Mouse (Mus musculus) small intestine, adult 2 months (tissue): ENCODE measurements around the gene Srd5a3. TPM values are rescaled to one million over a fixed set of nuclear protein-coding genes. Genes with fewer than 3 reads are reported as not detected.

Source experiments
- H3K27ac ChIP-seq: fragments of 200-500 bp; 2 replicates; pipeline ENCODE4 v1.5.1; 2012; ENCODE audit warnings: low read depth, low read length, control low read depth, inconsistent platforms; ENCODE audit not compliant: insufficient read depth
- H3K27me3 ChIP-seq: fragments of 200-500 bp; 2 replicates; pipeline ENCODE4 v1.6.1; 2012; ENCODE audit warnings: mild to moderate bottlenecking, moderate library complexity, low read length, inconsistent platforms; ENCODE audit not compliant: control insufficient read depth, insufficient read depth
- H3K36me3 ChIP-seq: fragments of 200-500 bp; 2 replicates; pipeline ENCODE4 v1.6.1; 2012; ENCODE audit warnings: mild to moderate bottlenecking, low read length, control low read depth, inconsistent platforms; ENCODE audit not compliant: control insufficient read depth, insufficient read depth
- H3K4me1 ChIP-seq: fragments of 200-500 bp; 2 replicates; pipeline ENCODE4 v1.6.1; 2012; ENCODE audit warnings: low read length, inconsistent platforms, mixed read lengths; ENCODE audit not compliant: control insufficient read depth, insufficient read depth, insufficient read length
- H3K4me3 ChIP-seq: fragments of 200-500 bp; 2 replicates; pipeline ENCODE4 v1.5.1; 2012; ENCODE audit warnings: low read depth, mild to moderate bottlenecking, control low read depth, inconsistent platforms, low read length, moderate library complexity
- CTCF ChIP-seq: fragments of 200-500 bp; IDR thresholded peaks from 2 replicates; pipeline ENCODE4 v1.5.1; 2012; ENCODE audit warnings: low read depth, mild to moderate bottlenecking, control low read depth, inconsistent platforms, low read length, moderate library complexity, mixed read lengths; ENCODE audit not compliant: insufficient replicate concordance, insufficient read length; ENCODE audit errors: extremely low read depth
- POLR2A ChIP-seq: fragments of 200-500 bp; IDR thresholded peaks from 2 replicates; pipeline ENCODE4 v1.6.1; 2012; ENCODE audit warnings: low read depth, mild to moderate bottlenecking, control low read depth, inconsistent platforms, low read length, moderate library complexity
- WGBS: fragments of 180-500 bp; shearing (Covaris S2); methylation state at CpG from one replicate; pipeline ENCODE4 v1.1.7; 2018; 5-methylcytosine and 5-hydroxymethylcytosine counted together
- polyA plus RNA-seq: library from polyadenylated mRNA; depleted of rRNA; stranded (reverse); fragments of >200 nt; gene quantifications from 2 replicates; pipeline ENCODE4 v1.2.3, GENCODE M21; 2012

The Srd5a3 gene
- polyA plus RNA-seq, 1 experiment: 159 TPM

DNA sequence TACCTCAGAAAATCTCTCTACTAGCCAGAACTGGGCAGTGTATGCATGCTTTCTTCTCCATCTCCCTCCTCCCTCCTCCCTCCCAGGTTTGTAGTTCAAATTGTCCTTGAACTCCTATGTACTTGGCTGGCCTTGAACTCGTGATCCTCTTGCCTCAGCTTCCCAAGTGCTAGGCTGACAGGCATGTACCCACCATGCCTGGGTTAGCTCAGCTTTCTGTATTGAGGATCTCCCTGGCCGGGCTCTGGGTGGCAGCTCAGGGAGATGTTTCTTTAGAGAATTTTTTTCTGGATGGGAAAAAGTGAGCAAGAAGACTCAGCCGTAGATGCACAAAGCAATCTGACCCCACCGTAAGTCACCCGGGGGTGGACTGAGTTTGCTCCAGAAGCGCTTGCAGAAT lies 12.9 kb downstream of the Srd5a3 start:
- Histone ChIP-seq H3K4me3 (no peak overlapping the region), H3K4me1 (peaks cover 3% of the 10 kb centered on the region; the same call in 1 of the 2 replicates), H3K36me3 (peaks cover 10% of the 10 kb centered on the region), H3K27ac (no peak overlapping the region), H3K27me3 (no peaks in the 10 kb centered on the region)
- 93% methylated on average over 6 of the region's 6 CpGs for WGBS
- TF ChIP-seq POLR2A (no peak), CTCF (no peak)

DNA sequence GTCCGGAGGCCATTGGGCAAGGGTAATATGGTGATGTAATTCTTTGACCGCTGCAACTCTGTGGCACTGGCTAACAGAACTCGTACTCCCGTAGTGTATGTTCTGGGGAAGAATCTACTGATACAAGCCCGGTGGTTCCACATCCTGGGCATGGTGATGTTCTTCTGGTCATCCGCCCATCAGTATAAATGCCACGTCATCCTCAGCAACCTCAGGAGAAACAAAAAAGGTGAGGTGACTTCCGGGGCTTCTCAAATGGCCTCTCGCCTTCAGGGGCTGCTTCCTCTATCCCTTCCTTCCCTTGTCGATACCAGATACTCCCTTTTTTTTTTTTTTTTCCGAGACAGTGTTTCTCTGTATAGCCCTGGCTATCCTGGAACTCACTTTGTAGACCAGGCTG lies 13.4 kb downstream of the Srd5a3 start:
- Histone ChIP-seq H3K4me3 (no peak overlapping the region), H3K4me1 (peaks cover 3% of the 10 kb centered on the region; the same call in 1 of the 2 replicates), H3K36me3 (peaks cover 10% of the 10 kb centered on the region), H3K27me3 (no peaks in the 10 kb centered on the region), H3K27ac (no peak overlapping the region)
- 96% methylated on average over 11 of the region's 11 CpGs for WGBS
- TF ChIP-seq POLR2A (no peak), CTCF (no peak)

DNA sequence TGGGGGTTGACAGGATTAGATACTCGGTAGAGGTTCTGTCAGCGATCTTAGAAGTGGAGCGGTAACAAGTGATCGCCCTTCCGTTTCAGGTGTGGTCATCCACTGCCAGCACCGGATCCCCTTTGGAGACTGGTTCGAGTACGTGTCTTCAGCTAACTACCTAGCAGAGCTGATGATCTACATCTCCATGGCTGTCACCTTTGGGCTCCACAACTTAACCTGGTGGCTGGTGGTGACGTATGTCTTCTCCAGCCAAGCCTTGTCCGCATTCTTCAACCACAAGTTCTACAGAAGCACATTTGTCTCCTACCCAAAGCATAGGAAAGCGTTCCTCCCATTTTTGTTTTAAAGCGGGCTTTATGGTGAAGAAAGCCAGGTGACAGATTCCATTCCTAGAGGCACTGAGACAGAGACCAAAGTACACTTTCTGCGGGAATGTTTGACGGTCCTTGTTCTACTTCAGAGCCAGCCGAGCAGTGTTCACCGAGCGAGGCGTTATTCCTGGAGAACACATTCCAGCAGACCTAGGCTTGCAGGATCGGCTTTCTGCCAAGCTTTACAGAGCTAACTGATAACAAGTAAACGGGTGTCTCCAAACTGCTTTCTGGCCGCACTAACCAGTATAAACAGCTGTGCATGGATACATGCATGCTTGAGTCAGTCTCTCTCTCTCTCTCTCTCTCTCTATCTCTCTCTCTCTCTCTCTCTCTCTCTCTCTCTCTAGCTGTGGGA lies 14.5 kb downstream of the Srd5a3 start:
- Histone ChIP-seq H3K36me3 (peaks cover 10% of the 10 kb centered on the region), H3K27me3 (no peaks in the 10 kb centered on the region), H3K4me1 (peaks cover 3% of the 10 kb centered on the region; the same call in 1 of the 2 replicates), H3K4me3 (no peak overlapping the region), H3K27ac (no peak overlapping the region)
- no peak for TF ChIP-seq POLR2A
- no peak for TF ChIP-seq CTCF
- WGBS: 48% methylated on average over 21 of the region's 21 CpGs

DNA sequence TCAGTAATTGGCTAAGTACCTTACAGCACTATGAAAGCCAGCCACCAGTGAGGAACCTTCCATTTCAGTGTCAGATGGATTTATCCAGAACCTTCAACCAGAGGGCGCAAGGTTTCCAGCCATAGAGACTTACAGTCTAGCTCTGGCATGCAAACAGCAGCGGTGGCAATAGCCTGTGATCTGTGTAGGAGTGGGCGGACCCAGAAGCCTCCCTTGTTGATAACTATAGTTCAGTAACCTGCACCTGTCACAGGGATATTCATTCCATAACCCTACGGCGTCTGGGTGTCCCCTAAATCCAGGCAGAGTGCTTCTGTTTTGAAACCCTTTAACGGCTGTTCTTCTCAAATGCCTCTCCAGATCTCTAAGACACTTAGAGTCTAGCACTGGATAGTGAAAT lies 19.5 kb downstream of the Srd5a3 start:
- Histone ChIP-seq H3K4me1 (peaks cover under 1% of the 10 kb centered on the region; the same call in 1 of the 2 replicates), H3K36me3 (peaks cover 2% of the 10 kb centered on the region; the same call in 1 of the 2 replicates), H3K27ac (no peak overlapping the region), H3K27me3 (no peaks in the 10 kb centered on the region), H3K4me3 (no peak overlapping the region)
- 22% methylated on average over 6 of the region's 6 CpGs for WGBS
- TF ChIP-seq CTCF: peak; percentile 25; the same call in 1 of the 2 replicates
- TF ChIP-seq POLR2A: no peak

DNA sequence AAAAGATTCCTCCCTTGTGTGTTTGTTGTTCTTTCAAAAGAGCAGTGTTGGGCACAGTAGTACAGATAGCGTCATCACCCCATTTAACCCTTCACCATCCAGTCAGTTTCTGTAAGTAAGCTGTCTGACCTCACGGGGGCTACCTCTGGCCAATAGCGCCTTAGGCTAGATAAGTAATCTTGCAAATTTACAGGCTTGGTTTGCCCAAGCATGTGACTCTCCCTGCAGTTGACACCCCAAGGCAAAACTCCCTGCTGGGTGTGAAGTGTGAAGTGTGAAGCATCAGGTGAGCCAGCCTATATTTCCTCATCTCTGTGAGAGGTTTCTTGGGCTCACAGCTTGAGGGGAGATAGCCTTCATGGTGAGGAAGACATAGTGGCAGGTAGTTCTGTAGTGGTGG lies 20.0 kb downstream of the Srd5a3 start:
- H3K4me1 ChIP-seq: no peaks in the 10 kb centered on the region
- H3K4me3 ChIP-seq: no peak overlapping the region
- H3K27me3 ChIP-seq: no peaks in the 10 kb centered on the region
- TF ChIP-seq CTCF (no peak), POLR2A (no peak)
- WGBS: 50% methylated on average over 3 of the region's 3 CpGs
- H3K36me3 ChIP-seq: peaks cover 2% of the 10 kb centered on the region; the same call in 1 of the 2 replicates
- H3K27ac ChIP-seq: no peak overlapping the region

DNA sequence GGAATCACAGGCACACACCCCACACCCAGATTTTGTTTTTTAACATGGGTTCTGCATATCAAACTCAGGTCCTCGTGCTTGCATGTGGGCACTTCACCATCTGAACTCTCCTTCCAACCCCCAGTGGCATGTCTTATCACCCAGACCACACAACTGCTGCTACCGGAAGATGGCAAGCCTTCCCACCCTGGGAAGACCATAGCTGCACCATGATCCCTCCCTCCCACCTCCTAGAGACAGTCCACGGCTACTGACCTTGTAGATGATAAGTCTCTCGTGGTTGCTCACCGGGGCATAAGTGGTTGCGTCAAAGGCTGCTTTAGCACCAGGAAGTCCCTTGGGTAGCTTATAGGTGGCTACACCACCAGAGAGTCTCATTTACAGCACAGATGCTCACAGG lies 21.4 kb downstream of the Srd5a3 start:
- no peaks in the 10 kb centered on the region for H3K4me1 ChIP-seq
- no peak for TF ChIP-seq POLR2A
- TF ChIP-seq CTCF: no peak
- no peak overlapping the region for H3K4me3 ChIP-seq
- H3K36me3 ChIP-seq: no peaks in the 10 kb centered on the region
- no peak overlapping the region for H3K27ac ChIP-seq
- WGBS: 87% methylated on average over 6 of the region's 6 CpGs
- no peaks in the 10 kb centered on the region for H3K27me3 ChIP-seq

DNA sequence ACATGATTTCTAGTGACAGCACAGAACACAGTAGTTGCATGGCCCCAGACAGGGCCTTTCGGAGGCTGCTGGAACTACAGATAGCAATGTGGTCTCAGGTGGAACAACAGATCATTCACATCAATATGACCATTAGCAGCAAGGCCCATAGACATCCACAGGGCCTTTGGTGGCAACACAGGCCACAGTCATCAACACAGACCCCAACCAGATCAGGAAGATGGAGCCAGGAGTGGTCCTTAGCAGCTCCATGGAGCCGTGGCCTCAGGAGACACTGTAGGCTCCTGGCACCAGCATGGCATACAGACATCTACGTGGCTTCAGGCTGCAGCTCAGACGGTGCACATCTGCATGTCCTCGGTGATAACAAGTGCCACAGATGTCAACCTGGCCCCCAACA lies 22.9 kb downstream of the Srd5a3 start:
- Histone ChIP-seq H3K27ac (no peak overlapping the region), H3K4me1 (no peaks in the 10 kb centered on the region), H3K36me3 (no peaks in the 10 kb centered on the region), H3K4me3 (no peak overlapping the region), H3K27me3 (no peaks in the 10 kb centered on the region)
- TF ChIP-seq POLR2A (no peak), CTCF (no peak)
- 90% methylated on average over 5 of the region's 5 CpGs for WGBS
